In the genomic region with DNA sequence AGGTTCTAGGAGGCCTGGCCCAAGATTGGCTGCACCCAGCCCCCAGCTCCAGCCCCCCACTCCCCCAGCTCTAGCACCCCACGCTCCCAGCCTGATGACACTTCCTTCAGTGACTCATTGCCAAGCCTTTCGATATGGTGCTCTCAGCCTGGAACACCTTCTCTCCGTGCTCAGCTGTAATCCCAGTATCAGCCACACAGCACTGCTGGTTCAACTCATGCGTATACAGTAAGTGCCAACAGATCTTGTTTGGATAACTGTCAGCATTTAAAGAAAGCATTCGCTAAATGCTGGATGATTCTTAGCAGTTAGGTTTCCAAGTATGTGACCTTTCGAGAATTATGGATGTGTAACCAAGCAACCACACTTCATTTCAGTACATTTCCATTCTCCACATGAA, we compare ENCODE assay signal across 12 mouse cellular contexts. TPM values are rescaled to one million over a fixed set of nuclear protein-coding genes. Genes with fewer than 3 reads are reported as not detected.
DNase-seq lines count a peak whose midpoint lies in the region; TF ChIP-seq lines count a peak whose summit lies in the region.
"Had no signal": no experiment of that assay in that cellular context is flagged by ENCODE, and none has a peak within 500 bp of the region (broad histone marks: within the 10 kb centered on the region; RNA-seq: fewer than 3 reads in every experiment).

No protein-coding gene starts in this region.

- intact Hi-C loops in heart, adult 2 months (cut with DNase I) = no loop called here
- intact Hi-C loops in left cerebral cortex, postnatal 4 days (cut with DNase I) = no loop called here

- peaks cover 25% of the 10 kb centered on the region for H3K4me1 ChIP-seq in heart, adult 2 months (ENCODE audit: control insufficient read depth, insufficient read depth, low read length)
- H3K4me1 ChIP-seq in spleen, adult 2 months (ENCODE audit: control insufficient read depth, insufficient read depth, insufficient read length) = no peaks in the 10 kb centered on the region; the same call in 1 of the 2 replicates

- no peak overlapping the region for H3K4me3 ChIP-seq in heart, adult 2 months
- H3K4me3 ChIP-seq in spleen, adult 2 months (ENCODE audit: extremely low read depth, insufficient read depth, insufficient read length) = no peak overlapping the region

- H3K9ac ChIP-seq in heart, adult 2 months (ENCODE audit: low read depth, low read length) = peak overlapping the region; percentile 41
- H3K9ac ChIP-seq: liver, embryonic 14.5 days had no signal

- no peak for TF ChIP-seq EP300 in heart, adult 2 months (IDR thresholded peaks at IDR 0.05; ENCODE audit: insufficient read depth, low read depth, low read length)

- H3K79me2 ChIP-seq in heart, adult 2 months (replicated peaks; ENCODE audit: control insufficient read depth, insufficient read depth, low read length) = no peaks in the 10 kb centered on the region

- TF ChIP-seq CTCF in heart, adult 2 months (IDR thresholded peaks at IDR 0.05) = no peak
- TF ChIP-seq CTCF in spleen, adult 2 months (IDR thresholded peaks at IDR 0.05; ENCODE audit: extremely low read depth, insufficient read depth, insufficient read length, insufficient replicate concordance) = no peak

- peaks cover 26% of the 10 kb centered on the region for H3K36me3 ChIP-seq in heart, adult 2 months (ENCODE audit: control insufficient read depth, insufficient read depth, low read length)
- H3K36me3 ChIP-seq in spleen, adult 2 months (ENCODE audit: control insufficient read depth, insufficient read depth, low read length) = no peaks in the 10 kb centered on the region

- WGBS in heart, adult 2 months = 34% methylated on average over 6 of the region's 6 CpGs
- 77% methylated on average over 6 of the region's 6 CpGs for WGBS in spleen, adult 2 months

- no peak for DNase-seq in heart, adult 2 months
- DNase-seq in heart, adult 18-20 months = no peak
- DNase-seq in left cerebral cortex, adult 11 months (ENCODE audit: low spot score) = peak; percentile 26
- no peak for DNase-seq in left cerebral cortex, postnatal 4 days
- no peak for DNase-seq in spleen, adult 2 months (ENCODE audit: low read depth in 1 of 2, low spot score in 2 of 2)
- DNase-seq in spleen, adult 12 weeks (ENCODE audit: low spot score) = no peak
- peak; percentile 55 for DNase-seq in telencephalon, adult 2 months (ENCODE audit: low read depth, low spot score)
- no peak for DNase-seq in cerebellum, postnatal 4 days (ENCODE audit: low spot score in 2 of 2)
- DNase-seq: thymus, postnatal 36 days had no signal

- peak overlapping the region; percentile 72 for H3K27ac ChIP-seq in heart, adult 2 months
- H3K27ac ChIP-seq in spleen, adult 2 months (ENCODE audit: insufficient read depth, low read length) = peak overlapping the region; percentile 10; the same call in 1 of the 2 replicates
- H3K27ac ChIP-seq: liver, embryonic 14.5 days had no signal

- H3K27me3 ChIP-seq in heart, adult 2 months (ENCODE audit: control insufficient read depth, insufficient read depth, low read length) = no peaks in the 10 kb centered on the region
- H3K27me3 ChIP-seq in spleen, adult 2 months (ENCODE audit: control insufficient read depth, insufficient read depth, low read length) = no peaks in the 10 kb centered on the region

- no peak for TF ChIP-seq POLR2A in heart, adult 2 months (IDR thresholded peaks at IDR 0.05; ENCODE audit: insufficient read depth, low read depth, low read length)
- no peak for TF ChIP-seq POLR2A in spleen, adult 2 months (IDR thresholded peaks at IDR 0.05; ENCODE audit: low read depth, low read length)

RNA-seq across cellular contexts. Expression of gene Angptl8, which starts 7.8 kb away (rescaled TPM):
- total RNA-seq in heart, adult 2 months (2021) = not detected
- polyA plus RNA-seq in heart, adult 2 months (2012; rRNA removed) = 0.41 and 2.4 TPM in 2 replicates
- under 1 TPM in 1 of 2 experiments, not detected in 1; 0.69 TPM for total RNA-seq in heart, adult 18-20 months (2021)
- total RNA-seq in left cerebral cortex, postnatal 4 days (2021) = not detected
- polyA plus RNA-seq in spleen, adult 2 months (2012; rRNA removed) = 0.60 and 1.3 TPM in 2 replicates
- total RNA-seq: gastrocnemius, postnatal 14 days; monocyte, adult 5-6 weeks had no signal

RNA-seq across cellular contexts. Expression of gene Dock6, which starts 9.3 kb away (rescaled TPM):
- 10 to 100 TPM; 25.9 to 33.8 TPM for total RNA-seq in heart, adult 2 months (2021)
- polyA plus RNA-seq in heart, adult 2 months (2012; rRNA removed) = 87.9 and 92.7 TPM in 2 replicates
- total RNA-seq in heart, adult 18-20 months (2021) = 10 to 100 TPM; 24.3 to 24.6 TPM
- 10 to 100 TPM; 28.9 to 29.2 TPM for total RNA-seq in left cerebral cortex, postnatal 4 days (2021)
- 43.3 and 47.6 TPM in 2 replicates for polyA plus RNA-seq in spleen, adult 2 months (2012; rRNA removed)

RNA-seq across cellular contexts. Expression of gene Kank2, which starts 44.5 kb away (rescaled TPM):
- 10 to 100 TPM; 57.3 to 62.9 TPM for total RNA-seq in heart, adult 2 months (2021)
- polyA plus RNA-seq in heart, adult 2 months (2012; rRNA removed) = 45.3 and 52.7 TPM in 2 replicates
- total RNA-seq in heart, adult 18-20 months (2021) = 10 to 100 TPM; 58.1 to 60.8 TPM
- total RNA-seq in left cerebral cortex, postnatal 4 days (2021) = 1 to 10 TPM; 8.7 to 9.7 TPM
- 15.4 and 19.8 TPM in 2 replicates for polyA plus RNA-seq in spleen, adult 2 months (2012; rRNA removed)
- total RNA-seq: monocyte, adult 5-6 weeks had no signal

Comparison
In these comparisons a context has a peak if more than half of its experiments do, and no peak if none do; other contexts are left out.
1. DNase-seq: peak in left cerebral cortex, adult 11 months (single experiment) and telencephalon, adult 2 months (single experiment); none in heart, adult 2 months (0 of 2), heart, adult 18-20 months (0 of 2), left cerebral cortex, postnatal 4 days (single experiment), spleen, adult 2 months (0 of 2), spleen, adult 12 weeks (single experiment) and cerebellum, postnatal 4 days (0 of 2).
2. RNA of gene Kank2, which starts 44.5 kb away (total RNA-seq): 57.3 to 62.9 TPM in heart, adult 2 months and 58.1 to 60.8 TPM in heart, adult 18-20 months; 8.7 to 9.7 TPM in left cerebral cortex, postnatal 4 days; every median in the first group is over 4 times any median in the second.